Mouse (Mus musculus) urinary bladder, postnatal 14 days (tissue): Measurements from ENCODE around the gene Gpr179.

Experiments
- DNase-seq: peaks from one replicate; pipeline ENCODE4 v3.0.0; 2021; ENCODE audit warnings: low spot score

Gene Gpr179

DNA sequence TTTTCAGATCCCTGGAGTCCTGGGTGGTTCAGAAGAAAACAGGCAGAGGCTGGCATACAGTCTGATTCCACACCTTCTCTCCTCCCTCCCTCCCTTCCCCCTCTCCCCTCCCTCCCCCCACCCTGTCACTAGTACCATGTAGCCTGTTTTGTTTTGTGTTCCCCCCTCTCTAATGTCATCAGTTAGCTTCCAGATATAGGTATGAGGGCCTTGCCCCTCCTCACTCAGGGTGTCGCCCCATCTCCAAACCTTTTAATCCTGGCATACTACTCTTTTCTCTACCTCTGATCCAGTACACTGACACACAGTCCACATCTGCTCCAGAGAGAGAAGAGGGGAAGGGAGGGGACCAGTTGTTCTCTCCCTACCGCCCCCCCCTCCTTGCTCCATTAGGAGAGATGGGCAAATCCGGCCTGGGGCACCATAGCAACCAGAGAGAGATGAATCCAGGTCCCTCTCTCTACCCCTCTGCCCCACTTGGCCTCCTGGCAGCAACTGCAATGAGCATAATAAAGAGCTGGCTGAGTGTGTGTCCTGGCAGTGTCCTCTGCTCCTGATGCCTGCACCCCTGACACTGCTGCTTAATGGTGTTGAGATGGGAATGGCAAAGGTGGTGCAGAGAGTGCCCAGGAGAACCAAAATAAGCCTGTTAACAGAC is at the start of gene Gpr179:
TSS of gene Gpr179 (minus strand) at position 51 of the 658 bp plus-strand sequence.
- no peak for DNase-seq

DNA sequence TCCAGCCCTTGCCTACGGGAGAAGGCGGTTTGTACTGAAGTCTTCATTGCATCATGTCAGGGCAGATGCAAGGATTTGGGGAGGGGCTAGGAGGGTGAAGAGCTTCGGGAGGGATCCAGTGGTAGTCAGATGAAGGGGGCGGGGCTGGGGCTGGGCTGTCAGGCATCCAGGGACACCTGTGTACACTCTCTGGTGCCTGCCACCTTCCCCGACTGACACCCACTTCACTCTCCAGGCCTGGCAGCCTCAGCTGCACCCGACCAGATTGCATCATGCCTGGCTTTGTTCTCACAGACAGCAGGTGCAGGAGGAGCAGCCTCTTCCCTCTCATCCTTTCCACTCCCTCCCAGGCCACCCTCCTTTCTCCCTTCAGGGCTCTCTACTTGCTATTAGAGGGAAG is 49.2 kb upstream of the Gpr179 start:
- DNase-seq, result no peak

DNA sequence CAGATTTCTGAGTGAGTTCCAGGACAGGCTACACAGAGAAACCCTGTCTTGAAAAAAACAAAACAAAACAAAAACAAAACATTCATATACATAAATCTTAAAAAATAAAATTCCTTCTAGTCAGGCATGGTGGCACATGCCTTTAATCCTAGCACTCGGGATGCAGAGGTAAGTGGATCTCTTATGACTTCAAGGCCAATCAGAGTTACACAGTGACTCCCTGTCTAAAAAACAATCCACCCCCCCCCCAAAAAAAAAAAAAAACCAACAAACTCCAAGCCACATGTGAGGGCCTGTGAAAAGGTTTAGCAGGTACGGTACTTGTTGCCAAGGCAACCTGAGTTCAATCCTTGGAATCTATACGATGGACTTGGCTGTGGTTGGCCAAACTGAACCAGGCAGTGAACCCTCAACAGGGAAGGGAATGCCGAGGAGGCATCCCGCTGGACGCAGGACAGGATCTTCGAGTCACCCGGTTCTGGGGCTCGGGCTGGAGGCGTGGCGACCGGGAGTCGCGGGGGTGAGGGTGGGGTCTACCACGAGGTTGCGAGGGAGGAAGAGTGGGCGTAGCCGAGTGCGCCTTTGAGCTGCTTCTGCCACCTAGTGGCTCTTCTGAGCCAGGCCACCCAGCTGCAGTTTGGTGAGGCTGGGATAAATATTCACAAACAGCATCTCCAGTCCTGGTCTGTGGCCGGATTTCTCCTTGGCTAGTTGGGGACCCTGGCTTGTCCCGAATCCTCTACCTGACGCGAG is 48.3 kb upstream of the Gpr179 start:
- peak; percentile 83 for DNase-seq

DNA sequence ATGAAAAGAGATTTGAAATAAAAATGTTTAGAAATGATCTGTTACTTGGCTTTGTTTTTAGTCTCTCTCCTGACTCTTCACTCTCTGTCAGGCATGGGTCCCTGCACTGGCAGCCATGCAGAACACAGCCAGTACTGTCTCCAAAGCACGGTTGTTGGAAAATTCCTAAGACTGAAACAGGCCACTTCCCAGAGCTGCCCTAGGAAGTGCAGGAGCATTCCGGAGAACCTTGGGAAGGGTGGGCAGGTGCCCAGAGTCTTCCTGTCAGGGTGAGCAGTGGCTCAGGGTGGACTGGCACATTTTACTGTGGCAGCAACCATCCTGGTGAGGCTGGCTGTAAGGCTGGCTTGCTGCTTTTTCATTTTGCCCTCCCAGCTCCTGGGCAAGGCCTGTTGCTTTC is 46.6 kb upstream of the Gpr179 start:
- DNase-seq, result no peak

- DNase-seq, result no peak
Observed at GRCm38 (mm10) chr11:97394146-97394545, 42.3 kb upstream of the Gpr179 start.

- DNase-seq, result no peak
Observed at GRCm38 (mm10) chr11:97393658-97394057, 41.8 kb upstream of the Gpr179 start.

- DNase-seq, result no peak
Observed at GRCm38 (mm10) chr11:97389127-97389526, 37.2 kb upstream of the Gpr179 start.

DNA sequence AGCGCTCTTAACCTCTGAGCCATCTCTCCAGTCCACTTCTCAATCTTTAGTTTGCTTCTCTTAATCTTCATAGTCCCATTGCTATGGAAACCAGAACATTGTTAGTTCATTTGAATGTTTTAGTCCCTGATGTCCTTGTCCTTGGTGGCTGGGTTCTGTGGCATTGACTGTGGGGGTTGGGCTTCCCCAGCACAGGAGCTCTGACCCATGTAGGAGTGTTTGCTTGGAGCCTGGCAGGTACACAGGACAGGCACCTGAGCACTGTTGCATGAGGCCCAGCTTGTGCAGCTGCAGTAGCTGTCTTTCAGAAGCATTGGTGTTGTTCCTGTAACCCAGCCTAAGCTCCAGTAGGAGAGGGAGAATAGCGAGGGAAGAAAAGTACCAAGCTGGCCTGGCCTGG is 35.9 kb upstream of the Gpr179 start:
- DNase-seq, result no peak

GRCm38 (mm10) chr11:97383764-97384163 is 31.9 kb upstream of the Gpr179 start:
- no peak for DNase-seq

- DNase-seq, result no peak
Observed at GRCm38 (mm10) chr11:97383017-97383416, 31.1 kb upstream of the Gpr179 start.

GRCm38 (mm10) chr11:97380036-97380435 is 28.2 kb upstream of the Gpr179 start:
- DNase-seq, result no peak

DNA sequence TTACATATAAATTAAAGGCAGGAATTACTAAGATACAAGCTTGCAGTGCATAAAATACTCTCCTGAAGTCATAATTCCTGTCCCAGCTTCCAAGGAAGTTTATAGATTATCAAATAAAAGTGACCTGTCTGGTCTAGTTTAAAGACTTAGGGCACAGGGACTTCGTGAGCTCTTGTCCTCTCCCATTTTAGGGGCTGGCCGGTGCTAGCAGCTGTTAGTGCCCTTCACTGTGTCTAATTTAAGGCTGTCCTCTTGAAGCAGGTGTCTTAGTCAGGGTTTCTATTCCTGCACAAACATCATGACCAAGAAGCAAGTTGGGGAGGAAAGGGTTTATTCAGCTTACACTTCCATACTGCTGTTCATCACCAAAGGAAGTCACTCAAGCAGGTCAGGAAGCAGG is 21.5 kb upstream of the Gpr179 start:
- no peak for DNase-seq

- no peak for DNase-seq
Observed at GRCm38 (mm10) chr11:97372159-97372864, 20.4 kb upstream of the Gpr179 start.

- DNase-seq, result no peak
Observed at GRCm38 (mm10) chr11:97370329-97371091, 18.6 kb upstream of the Gpr179 start.

DNA sequence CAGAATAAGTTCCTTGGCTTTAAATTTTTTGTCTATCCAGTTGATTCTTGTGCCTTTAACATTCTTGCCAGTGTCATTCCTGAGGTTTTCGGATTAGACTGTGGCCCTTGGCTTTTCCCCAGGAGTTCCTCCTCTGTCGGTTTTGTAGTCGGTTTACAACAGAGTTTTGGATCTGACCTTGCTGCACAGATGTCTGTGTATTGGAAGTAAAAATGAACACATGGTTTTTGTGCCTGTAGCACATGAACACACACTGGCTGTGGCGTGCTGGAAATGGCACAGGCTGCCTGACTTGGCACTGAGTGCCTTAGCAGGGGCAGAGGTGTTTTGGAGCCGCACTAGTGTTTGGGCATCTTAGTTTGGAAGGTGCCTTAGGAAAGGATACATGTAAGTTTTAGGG is 16.6 kb upstream of the Gpr179 start:
- no peak for DNase-seq

DNA sequence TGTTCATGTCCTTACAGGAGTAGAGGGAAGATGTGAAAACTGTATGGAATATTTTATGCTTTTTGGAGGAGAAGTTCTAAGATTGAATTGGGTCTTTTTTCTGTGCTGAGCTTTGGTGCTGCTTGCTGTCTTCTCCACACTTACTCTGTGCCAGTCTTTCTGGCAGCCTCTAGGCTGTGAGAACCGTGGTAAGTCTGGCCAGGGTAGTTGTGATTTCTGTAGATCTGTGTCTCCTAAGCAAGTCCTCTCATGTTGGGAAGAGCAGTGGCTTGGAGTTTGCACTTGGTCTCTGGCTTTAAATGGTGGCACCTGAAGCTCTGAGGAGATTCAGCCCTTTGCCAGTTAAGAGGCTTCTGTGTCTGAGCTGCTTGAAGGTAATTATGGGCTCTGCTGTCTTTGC is 13.7 kb upstream of the Gpr179 start:
- DNase-seq, result no peak

- no peak for DNase-seq
Observed at GRCm38 (mm10) chr11:97363644-97363995, 11.7 kb upstream of the Gpr179 start.

GRCm38 (mm10) chr11:97362943-97363643 is 11.2 kb upstream of the Gpr179 start:
- peak; percentile 45 for DNase-seq

GRCm38 (mm10) chr11:97362649-97362942 is 10.7 kb upstream of the Gpr179 start:
- peak; percentile 31 for DNase-seq

DNA sequence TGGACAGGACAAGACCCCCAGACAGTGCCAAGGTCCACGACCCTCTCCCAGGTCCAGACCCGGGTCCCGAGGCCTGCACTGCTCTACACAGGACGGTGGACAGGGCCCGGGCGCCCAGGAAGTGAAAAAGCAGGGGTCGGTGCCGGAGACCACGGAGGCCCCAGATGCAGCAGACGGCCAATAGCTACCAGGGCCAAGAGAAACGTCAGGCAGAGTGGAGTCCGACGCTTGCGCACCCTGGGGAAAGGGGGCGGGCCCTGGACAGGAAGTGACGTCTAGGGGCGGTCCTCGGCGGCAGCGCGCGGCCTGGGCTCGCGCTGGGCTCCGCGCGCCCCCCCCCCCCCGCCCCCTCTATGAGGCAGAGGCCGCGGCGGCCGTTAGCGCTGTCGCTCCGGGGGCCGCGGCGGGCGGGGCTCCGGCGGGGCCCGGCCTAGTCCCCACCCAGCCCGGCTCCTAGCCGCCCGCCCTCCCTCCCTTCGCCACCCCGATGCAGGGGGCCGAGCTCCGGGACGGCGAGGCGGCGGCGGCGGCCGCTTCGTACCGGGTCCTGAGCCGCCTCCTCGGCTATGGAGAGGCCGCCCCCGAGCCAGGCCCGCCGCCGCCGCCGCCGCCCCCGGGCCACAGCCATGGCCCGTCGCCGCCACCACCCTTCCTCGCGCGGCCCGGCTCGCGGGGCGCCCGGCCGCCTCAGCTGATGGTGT is 10.2 kb upstream of the Gpr179 start, which contains the start of gene Socs7:
TSS of gene Socs7 (plus strand) at position 604 of the 701 bp plus-strand sequence.
- DNase-seq, result peak; percentile 95

- DNase-seq, result peak; percentile 82
Observed at GRCm38 (mm10) chr11:97357663-97358062, 5.8 kb upstream of the Gpr179 start.
